Mouse (Mus musculus): ENCODE measurements at regions not wholly inside any gene's neighbourhood (a gene's known extent, or its start where the extent isn't known, plus 50 kb on each side); places are given as distances from the start of the nearest gene placed in this dataset.

DNA sequence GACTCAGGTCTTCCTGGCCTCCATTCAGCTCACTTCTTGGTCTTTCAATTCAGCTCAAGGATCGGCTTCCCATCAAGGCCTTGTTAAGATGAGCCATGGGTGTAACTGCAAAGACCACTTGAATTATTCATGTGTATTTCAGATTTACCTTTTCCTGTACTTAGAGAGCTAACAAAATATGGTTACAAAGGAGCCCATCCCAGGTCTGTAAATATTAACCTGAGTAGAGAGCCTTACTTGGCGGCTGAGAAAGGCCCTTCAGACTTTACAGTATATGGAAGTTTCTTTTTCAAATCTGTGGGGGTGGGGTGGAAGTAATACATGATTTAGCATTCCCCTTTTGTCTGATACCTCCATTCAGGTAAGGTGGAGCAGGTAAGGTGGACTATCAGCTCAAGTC lies 735.7 kb downstream of the 1700064H15Rik start:
- no peak overlapping the region for H3K4me3 ChIP-seq (ENCODE audit: insufficient read depth, low read length)
- TF ChIP-seq CTCF (IDR thresholded peaks at IDR 0.05; ENCODE audit: low read depth, low read length) (no peak), POLR2A (IDR thresholded peaks at IDR 0.05; ENCODE audit: borderline replicate concordance, low read depth, low read length) (no peak)
- no peak overlapping the region for H3K27ac ChIP-seq (ENCODE audit: insufficient read depth, low read depth, low read length)
- no peaks in the 10 kb centered on the region for H3K4me1 ChIP-seq (ENCODE audit: control insufficient read depth, insufficient read depth, low read length)

DNA sequence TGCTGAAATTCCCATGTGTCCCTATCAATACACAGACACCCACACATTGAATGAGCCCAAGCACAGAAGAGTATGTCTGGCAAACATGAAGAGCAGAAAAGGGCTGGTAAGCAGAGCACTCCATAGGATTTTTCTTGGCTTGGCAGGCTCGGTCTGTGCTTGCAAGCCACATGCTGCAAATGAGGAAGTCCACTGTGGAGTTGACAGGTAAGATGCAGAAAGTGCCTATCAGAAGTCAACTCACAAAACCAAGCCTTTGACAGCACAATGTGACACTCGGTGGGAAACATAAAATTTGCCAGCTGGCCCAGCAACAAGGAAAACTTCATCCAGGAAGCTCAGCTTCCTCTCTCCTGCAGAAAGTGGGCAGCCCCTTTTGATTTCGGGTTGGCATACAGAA lies 722.7 kb downstream of the 1700064H15Rik start:
- Histone ChIP-seq H3K4me3 (ENCODE audit: insufficient read depth, low read length) (no peak overlapping the region), H3K27ac (ENCODE audit: insufficient read depth, low read depth, low read length) (no peak overlapping the region), H3K4me1 (ENCODE audit: control insufficient read depth, insufficient read depth, low read length) (no peaks in the 10 kb centered on the region)
- no peak for TF ChIP-seq POLR2A (IDR thresholded peaks at IDR 0.05; ENCODE audit: borderline replicate concordance, low read depth, low read length)
- no peak for TF ChIP-seq CTCF (IDR thresholded peaks at IDR 0.05; ENCODE audit: low read depth, low read length)

DNA sequence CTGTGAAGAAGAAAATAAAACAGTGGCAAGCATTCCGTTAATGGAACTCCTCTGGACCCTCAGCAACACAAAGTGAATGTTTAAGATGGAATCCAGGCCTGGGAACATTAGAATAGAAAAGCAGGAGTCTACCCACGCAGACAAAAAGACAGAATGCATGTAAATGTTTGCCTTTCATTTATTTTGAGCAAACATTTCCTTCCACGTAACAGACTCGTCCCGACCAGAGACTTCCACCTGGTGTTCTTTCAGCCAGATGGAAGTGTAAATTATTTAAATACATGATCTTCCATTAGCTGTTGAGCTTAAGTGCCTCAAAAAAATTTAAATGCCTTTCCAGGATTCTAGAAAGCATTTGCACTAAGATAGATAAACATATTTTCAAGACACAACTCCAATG lies 722.3 kb downstream of the 1700064H15Rik start:
- no peaks in the 10 kb centered on the region for H3K4me1 ChIP-seq (ENCODE audit: control insufficient read depth, insufficient read depth, low read length)
- TF ChIP-seq POLR2A (IDR thresholded peaks at IDR 0.05; ENCODE audit: borderline replicate concordance, low read depth, low read length) (no peak), CTCF (IDR thresholded peaks at IDR 0.05; ENCODE audit: low read depth, low read length) (no peak)
- H3K27ac ChIP-seq (ENCODE audit: insufficient read depth, low read depth, low read length), result no peak overlapping the region

DNA sequence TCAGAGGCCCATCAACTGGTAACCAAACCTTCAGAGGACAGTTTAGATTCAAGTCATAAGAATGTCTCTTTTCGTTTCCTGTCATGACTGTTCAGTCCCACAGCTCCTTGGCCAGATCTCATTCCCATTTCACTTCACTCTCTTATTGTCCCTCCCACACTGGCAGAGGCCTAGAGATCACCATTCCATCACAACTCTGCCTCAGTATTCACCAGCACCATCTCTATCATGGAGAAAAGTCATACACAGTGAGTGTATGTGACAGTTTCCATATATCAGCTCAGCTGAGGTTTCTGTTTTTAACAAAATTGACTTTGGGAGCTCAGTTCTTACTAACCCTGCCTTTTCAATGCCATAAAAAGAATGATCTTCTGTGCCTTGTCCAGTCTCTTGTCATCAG lies 719.7 kb downstream of the 1700064H15Rik start:
- H3K4me3 ChIP-seq (ENCODE audit: insufficient read depth, low read length), result no peak overlapping the region
- no peak overlapping the region for H3K27ac ChIP-seq (ENCODE audit: insufficient read depth, low read depth, low read length)
- TF ChIP-seq CTCF (IDR thresholded peaks at IDR 0.05; ENCODE audit: low read depth, low read length) (no peak), POLR2A (IDR thresholded peaks at IDR 0.05; ENCODE audit: borderline replicate concordance, low read depth, low read length) (no peak)
- H3K4me1 ChIP-seq (ENCODE audit: control insufficient read depth, insufficient read depth, low read length), result no peaks in the 10 kb centered on the region

More for the DNA sequence above, 722.3 kb downstream of the 1700064H15Rik start:
- H3K4me3 ChIP-seq (ENCODE audit: insufficient read depth, low read length), result no peak overlapping the region

DNA sequence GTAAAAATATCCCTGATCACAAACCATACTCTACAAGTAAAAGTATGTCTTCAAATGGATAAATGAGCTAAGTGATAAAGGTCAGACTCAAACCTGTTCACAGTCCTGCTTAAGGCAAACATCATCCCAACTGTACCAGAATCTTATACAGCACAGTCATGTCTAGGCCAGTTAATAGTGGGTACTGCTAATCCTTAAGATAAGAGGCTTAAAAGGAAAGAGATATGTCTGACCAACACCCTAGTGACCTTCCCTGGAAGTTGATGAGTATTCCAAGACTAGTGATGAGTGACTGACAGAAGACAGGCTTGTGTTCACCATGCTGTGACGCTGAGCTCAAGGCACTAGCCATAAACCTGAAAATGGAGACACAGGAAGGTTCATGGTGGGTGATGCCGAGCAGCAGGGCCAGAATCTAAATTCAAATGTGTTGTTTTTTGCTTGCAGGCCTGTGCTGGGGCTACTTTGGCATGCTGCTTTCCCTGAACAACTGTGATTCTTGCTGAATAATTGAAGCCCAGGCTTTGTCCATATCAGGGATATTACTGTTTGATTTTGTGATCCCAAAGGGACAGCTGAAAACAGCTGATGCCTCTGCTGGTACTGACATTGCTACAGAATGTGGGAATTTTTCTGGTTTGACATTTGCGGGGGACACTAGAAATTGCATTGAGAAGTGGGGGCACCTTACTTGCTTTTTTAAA lies 699.9 kb downstream of the 1700064H15Rik start:
- no peaks in the 10 kb centered on the region for H3K4me1 ChIP-seq (ENCODE audit: control insufficient read depth, insufficient read depth, low read length)
- no peak overlapping the region for H3K4me3 ChIP-seq (ENCODE audit: insufficient read depth, low read length)
- TF ChIP-seq CTCF (IDR thresholded peaks at IDR 0.05; ENCODE audit: low read depth, low read length) (no peak), POLR2A (IDR thresholded peaks at IDR 0.05; ENCODE audit: borderline replicate concordance, low read depth, low read length) (no peak)
- no peak overlapping the region for H3K27ac ChIP-seq (ENCODE audit: insufficient read depth, low read depth, low read length)

DNA sequence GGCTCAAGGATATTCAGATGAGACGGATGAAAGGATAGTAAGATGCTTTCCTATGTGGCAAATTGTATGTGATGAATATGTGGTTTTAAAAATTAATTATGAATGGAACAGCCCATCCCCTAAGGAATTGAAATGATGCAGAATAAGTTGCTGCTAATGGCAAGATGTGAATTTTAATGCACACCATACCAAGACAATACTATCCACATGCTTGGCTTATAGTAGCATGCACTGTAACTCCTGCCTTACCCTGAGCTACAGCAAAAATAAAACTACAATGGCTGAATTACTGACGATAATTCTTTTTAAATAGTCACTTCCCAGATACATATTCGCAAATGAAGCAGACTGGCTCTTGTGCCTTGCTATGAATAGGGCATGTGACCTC lies 699.4 kb downstream of the 1700064H15Rik start:
- Histone ChIP-seq H3K4me3 (ENCODE audit: insufficient read depth, low read length) (no peak overlapping the region), H3K27ac (ENCODE audit: insufficient read depth, low read depth, low read length) (no peak overlapping the region), H3K4me1 (ENCODE audit: control insufficient read depth, insufficient read depth, low read length) (no peaks in the 10 kb centered on the region)
- TF ChIP-seq CTCF (IDR thresholded peaks at IDR 0.05; ENCODE audit: low read depth, low read length) (no peak), POLR2A (IDR thresholded peaks at IDR 0.05; ENCODE audit: borderline replicate concordance, low read depth, low read length) (no peak)

DNA sequence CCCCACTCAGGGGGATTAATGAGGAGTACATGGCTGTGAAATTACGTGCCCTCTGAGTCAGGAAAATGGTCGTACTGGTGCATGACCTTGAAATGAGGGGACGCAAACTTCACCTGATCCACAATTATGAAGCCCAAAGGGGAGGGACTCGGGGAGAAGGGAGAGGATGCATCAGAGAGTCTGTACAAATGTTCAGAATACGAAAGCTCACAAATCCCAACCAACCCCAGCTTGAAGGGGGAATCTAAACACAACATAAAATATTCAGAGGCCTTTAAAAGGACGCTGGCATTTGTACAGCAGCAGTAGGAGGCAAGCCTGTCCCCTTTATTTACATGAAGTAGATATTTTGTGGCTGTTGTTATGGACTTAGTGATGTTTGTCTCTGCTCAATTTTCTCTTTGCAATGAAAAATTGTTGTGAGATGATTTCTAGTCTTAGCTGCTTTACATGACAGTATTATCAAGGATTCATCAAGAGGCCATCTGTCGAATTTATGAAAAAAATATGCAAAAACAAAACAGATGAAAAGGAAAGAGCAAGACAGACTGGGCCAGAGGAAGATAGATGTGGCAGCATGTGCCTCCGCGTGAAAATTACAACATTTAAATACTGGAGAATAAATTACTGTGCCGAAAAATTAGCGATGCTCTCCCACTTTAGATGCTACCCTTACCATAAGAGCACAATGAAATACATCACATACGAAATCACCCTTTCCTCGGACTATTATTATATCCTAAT lies 695.3 kb downstream of the 1700064H15Rik start:
- Histone ChIP-seq H3K4me3 (ENCODE audit: insufficient read depth, low read length) (no peak overlapping the region), H3K4me1 (ENCODE audit: control insufficient read depth, insufficient read depth, low read length) (no peaks in the 10 kb centered on the region), H3K27ac (ENCODE audit: insufficient read depth, low read depth, low read length) (no peak overlapping the region)
- TF ChIP-seq POLR2A (IDR thresholded peaks at IDR 0.05; ENCODE audit: borderline replicate concordance, low read depth, low read length) (no peak), CTCF (IDR thresholded peaks at IDR 0.05; ENCODE audit: low read depth, low read length) (no peak)

DNA sequence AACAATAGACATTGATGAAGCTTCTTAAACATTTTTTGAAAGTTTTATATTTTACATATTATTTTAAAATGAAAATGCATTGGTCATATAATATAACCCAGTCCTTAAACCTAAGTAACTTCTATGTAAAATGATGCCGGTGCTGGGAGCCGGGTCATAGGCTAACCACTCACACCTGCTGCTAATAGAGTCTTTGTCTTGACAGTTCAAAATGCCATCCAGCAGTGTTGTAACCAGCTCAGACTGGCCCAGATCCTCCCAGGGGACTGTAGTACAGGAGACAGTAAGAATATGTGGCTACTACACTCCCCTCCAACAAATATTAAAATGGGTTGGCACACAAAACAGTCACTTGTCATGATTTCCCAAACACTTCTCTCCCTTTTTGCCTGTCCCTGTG lies 693.6 kb downstream of the 1700064H15Rik start:
- Histone ChIP-seq H3K4me1 (ENCODE audit: control insufficient read depth, insufficient read depth, low read length) (no peaks in the 10 kb centered on the region), H3K27ac (ENCODE audit: insufficient read depth, low read depth, low read length) (no peak overlapping the region), H3K4me3 (ENCODE audit: insufficient read depth, low read length) (no peak overlapping the region)
- no peak for TF ChIP-seq POLR2A (IDR thresholded peaks at IDR 0.05; ENCODE audit: borderline replicate concordance, low read depth, low read length)
- TF ChIP-seq CTCF (IDR thresholded peaks at IDR 0.05; ENCODE audit: low read depth, low read length), result no peak

DNA sequence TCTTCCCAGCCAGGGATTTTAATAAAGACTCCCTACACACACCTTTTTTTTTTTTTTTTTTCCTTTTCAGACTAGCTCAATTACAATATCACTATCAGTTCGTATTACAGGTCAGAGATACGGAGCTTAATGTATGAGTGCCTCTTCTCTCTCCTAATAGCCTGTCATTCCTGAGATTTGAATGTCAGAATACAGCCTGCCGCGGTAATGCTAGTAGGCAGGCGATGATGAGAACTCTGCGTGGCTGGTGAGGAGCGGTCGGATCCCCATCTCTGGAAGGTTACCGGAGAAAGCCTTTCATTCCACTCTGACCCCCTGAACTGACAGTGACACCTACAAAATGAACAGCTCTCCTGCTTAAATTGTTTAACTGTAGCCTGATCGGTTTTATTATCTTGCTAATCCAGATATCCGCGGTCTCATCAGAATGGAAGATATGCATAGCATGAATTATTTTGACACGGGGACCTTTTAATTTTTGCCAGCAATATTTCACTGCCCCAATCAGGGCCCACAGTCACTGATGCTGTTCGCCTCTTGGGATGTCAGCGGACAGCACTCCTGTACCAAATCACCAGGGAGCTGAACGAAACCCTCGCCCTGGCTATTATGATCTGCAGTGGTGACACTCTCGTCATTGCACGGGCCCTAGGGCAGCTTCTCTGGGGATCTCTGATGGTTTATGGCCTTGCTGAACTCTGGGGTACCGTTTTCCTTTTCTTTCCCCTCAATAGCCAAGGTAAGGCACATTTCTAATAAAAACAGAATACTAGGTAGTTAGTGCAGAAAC lies 690.9 kb downstream of the 1700064H15Rik start:
- H3K4me3 ChIP-seq (ENCODE audit: insufficient read depth, low read length), result no peak overlapping the region

More for the DNA sequence above, 690.9 kb downstream of the 1700064H15Rik start:
- no peaks in the 10 kb centered on the region for H3K4me1 ChIP-seq (ENCODE audit: control insufficient read depth, insufficient read depth, low read length)
- H3K27ac ChIP-seq (ENCODE audit: insufficient read depth, low read depth, low read length), result no peak overlapping the region
- no peak for TF ChIP-seq POLR2A (IDR thresholded peaks at IDR 0.05; ENCODE audit: borderline replicate concordance, low read depth, low read length)
- no peak for TF ChIP-seq CTCF (IDR thresholded peaks at IDR 0.05; ENCODE audit: low read depth, low read length)

Data from bone marrow macrophage, adult 2 months (primary cell).